ENCODE assay signal across 21 mouse cellular contexts in genomic region chr10:20571521-20571920, GRCm38 (mm10).
"Had no signal": no experiment of that assay in that cellular context is flagged by ENCODE, and none has a peak within 500 bp of the region (broad histone marks: within the 10 kb centered on the region; RNA-seq: fewer than 3 reads in every experiment).

No protein-coding gene starts in this region.

- H3K4me2 ChIP-seq: limb, embryonic 12.5 days; limb, embryonic 15.5 days; liver, embryonic 11.5 days; lung, embryonic 15.5 days; midbrain, embryonic 12.5 days; midbrain, embryonic 15.5 days; neural tube, embryonic 12.5 days; neural tube, embryonic 15.5 days; stomach, embryonic 15.5 days had no signal

- H3K4me3 ChIP-seq: limb, embryonic 12.5 days; limb, embryonic 15.5 days; lung, embryonic 15.5 days; midbrain, embryonic 12.5 days; midbrain, embryonic 15.5 days; neural tube, embryonic 12.5 days; neural tube, embryonic 15.5 days; stomach, embryonic 15.5 days had no signal

- H3K27ac ChIP-seq: limb, embryonic 12.5 days; limb, embryonic 15.5 days; liver, embryonic 14.5 days; lung, embryonic 15.5 days; macrophage; midbrain, embryonic 12.5 days; midbrain, embryonic 15.5 days; neural tube, embryonic 12.5 days; neural tube, embryonic 15.5 days; stomach, embryonic 15.5 days had no signal

- H3K9me3 ChIP-seq: limb, embryonic 12.5 days; limb, embryonic 15.5 days; lung, embryonic 15.5 days; midbrain, embryonic 12.5 days; midbrain, embryonic 15.5 days; neural tube, embryonic 12.5 days; neural tube, embryonic 15.5 days; stomach, embryonic 15.5 days had no signal

- DNase-seq: kidney, adult 9 months; kidney, postnatal 14 days; kidney, postnatal 4 days; left cerebral cortex, postnatal 4 days; liver, postnatal 0 days; right cerebral cortex, adult 18-20 months; right cerebral cortex, postnatal 14 days; right cerebral cortex, postnatal 4 days; spleen, adult 18-20 months; thymus, postnatal 25 days had no signal

- H3K27me3 ChIP-seq: limb, embryonic 12.5 days; limb, embryonic 15.5 days; lung, embryonic 15.5 days; midbrain, embryonic 12.5 days; midbrain, embryonic 15.5 days; neural tube, embryonic 12.5 days; neural tube, embryonic 15.5 days; stomach, embryonic 15.5 days had no signal

- H3K9ac ChIP-seq: limb, embryonic 12.5 days; limb, embryonic 15.5 days; liver, embryonic 14.5 days; liver, postnatal 0 days; lung, embryonic 15.5 days; midbrain, embryonic 12.5 days; midbrain, embryonic 15.5 days; neural tube, embryonic 12.5 days; neural tube, embryonic 15.5 days; stomach, embryonic 15.5 days had no signal

- H3K4me1 ChIP-seq: lung, embryonic 15.5 days; midbrain, embryonic 12.5 days; midbrain, embryonic 15.5 days; neural tube, embryonic 12.5 days; neural tube, embryonic 15.5 days; stomach, embryonic 15.5 days had no signal

- ATAC-seq: liver, postnatal 0 days; midbrain, embryonic 15.5 days had no signal

- H3K36me3 ChIP-seq: limb, embryonic 12.5 days; limb, embryonic 15.5 days; lung, embryonic 15.5 days; midbrain, embryonic 12.5 days; midbrain, embryonic 15.5 days; neural tube, embryonic 12.5 days; neural tube, embryonic 15.5 days; stomach, embryonic 15.5 days had no signal
